Mouse (Mus musculus): ENCODE results near the gene Odf2.

DNA sequence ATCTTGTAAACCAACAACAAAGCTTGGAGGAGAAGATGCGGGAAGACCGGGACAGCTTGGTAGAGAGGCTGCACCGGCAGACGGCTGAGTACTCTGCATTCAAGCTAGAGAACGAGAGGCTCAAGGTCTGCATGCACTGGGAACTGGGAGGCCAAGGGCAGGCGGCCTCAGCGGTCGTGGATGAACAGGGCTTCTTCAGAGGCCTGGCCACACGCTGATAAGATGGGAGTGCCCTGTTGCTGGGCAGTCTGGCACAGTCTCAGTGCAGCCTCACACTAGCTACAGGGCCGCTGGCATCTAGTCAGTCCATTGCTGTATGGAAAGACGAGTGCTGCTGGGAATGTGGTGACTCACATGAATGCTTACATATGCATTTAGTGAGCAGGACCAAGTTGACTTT, 28.6 kb downstream of the Odf2 start:
- TF ChIP-seq CTCF (IDR thresholded peaks at IDR 0.05; ENCODE audit: low read depth) = no peak
- no peak for TF ChIP-seq EP300 (IDR thresholded peaks at IDR 0.05; ENCODE audit: low read depth)
